Mouse (Mus musculus) fibroblast of lung, adult 2 months (primary cell): ENCODE data around the gene Tent5a.

Experiments used
- DNase-seq: peaks from one replicate; pipeline ENCODE4 v3.0.0-alpha.2; 2011; ENCODE audit warnings: low read depth

Gene Tent5a

DNA sequence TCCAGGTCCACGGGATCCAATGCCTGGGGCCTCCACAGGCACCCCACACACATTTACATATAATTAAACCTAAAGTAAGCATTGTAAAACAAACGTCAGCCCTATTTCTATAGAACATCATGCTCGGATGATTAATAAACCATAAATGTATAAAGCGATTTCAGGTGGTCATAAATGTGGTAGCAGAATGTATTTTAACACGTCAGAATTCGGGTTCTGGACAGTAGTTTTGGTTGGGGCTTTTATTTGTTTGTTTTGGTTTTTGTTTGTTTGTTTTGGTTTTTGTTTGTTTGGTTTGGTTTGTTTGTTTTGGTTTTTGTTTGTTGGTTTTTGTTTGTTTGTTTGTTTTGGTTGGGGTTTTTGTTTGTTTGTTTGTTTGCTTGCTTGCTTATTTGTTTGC is 14.7 kb downstream of the Tent5a start, which contains the start of gene Gm11114:
TSS of gene Gm11114 (plus strand) at position 301 of the 400 bp plus-strand sequence.
- DNase-seq, result no peak

DNA sequence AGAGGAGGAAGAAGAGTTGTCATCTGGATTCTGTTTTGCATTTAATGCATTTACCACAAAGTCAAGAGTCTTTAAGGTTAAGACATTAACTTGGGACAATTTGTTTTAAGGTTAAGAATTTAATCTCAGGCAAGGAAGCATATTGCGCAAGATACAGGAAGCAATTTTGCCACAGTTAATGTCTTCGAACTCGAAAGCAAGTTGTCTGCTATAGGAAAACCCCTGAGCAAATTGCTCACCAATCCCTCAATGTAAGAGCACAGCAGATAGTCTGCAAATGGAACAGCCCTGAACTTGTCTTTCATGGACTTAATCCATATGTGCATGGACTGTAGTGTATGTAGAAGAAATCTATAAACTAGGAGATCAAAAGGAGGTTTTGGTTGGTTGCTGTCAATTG is 23.8 kb downstream of the Tent5a start:
- DNase-seq, result no peak

DNA sequence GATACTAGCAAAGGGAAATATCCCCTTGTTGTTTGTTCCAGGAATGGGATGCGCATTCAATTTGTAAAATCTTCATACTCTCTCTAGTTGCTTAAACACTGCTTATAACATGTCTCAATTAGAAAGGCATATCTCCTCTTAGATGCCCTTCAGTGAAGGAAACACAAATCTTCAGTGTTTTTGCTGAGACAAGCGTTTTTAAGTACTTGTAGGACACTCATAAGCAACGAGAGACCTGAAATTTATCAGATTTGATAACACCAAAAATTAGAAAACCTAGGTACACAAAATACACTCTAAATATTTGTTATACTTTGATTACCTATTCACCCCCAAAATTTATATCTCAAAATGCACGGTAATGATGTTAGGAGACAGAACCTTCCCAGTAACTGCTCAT is 24.3 kb downstream of the Tent5a start:
- no peak for DNase-seq

DNA sequence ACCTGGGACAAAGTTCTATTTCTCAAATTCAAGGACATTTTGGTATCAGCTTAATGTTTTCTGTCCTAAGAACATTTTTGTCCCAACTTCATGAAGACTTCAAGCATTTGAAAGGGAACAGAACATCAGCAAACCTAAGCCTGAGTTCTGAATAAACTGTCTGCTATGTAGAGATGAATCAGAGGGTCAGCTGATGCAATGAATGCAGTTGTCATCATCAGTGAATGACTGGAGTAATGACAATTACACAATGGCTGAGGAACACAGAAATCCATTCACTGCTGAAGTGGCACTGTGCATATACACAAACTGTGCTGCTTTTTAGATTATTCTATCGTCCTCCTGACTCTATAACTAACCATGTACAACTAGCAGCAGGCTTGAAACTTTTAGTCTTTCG is 53.0 kb downstream of the Tent5a start:
- DNase-seq, result peak; percentile 30
